In the genomic region with DNA sequence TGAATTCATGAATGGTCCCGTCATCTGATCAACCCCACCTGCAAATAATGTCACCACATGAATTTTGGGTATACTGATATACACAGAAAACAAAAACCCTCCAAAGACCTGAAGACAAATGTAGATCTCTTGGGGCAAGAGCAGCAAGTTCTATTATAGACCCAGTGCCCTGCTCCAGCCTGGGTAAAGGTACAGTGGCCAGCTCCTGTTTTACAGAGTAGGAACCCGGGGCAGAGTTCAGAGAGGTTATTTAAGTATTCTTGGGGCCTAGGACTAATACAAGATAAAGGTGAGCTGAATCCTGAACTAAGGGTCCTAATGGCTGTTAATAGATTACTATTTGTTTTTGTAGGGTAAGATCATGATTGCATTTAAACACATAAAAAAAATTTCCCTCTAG, we compare ENCODE assay signal across 33 mouse cellular contexts.
"Had no signal": no experiment of that assay in that cellular context is flagged by ENCODE, and none has a peak within 500 bp of the region (broad histone marks: within the 10 kb centered on the region; RNA-seq: fewer than 3 reads in every experiment).

No protein-coding gene starts in this region.

- H3K9ac ChIP-seq: heart, embryonic 12.5 days; heart, embryonic 13.5 days; heart, embryonic 15.5 days; hindbrain, embryonic 12.5 days; hindbrain, embryonic 13.5 days; hindbrain, embryonic 14.5 days; hindbrain, embryonic 15.5 days; kidney, embryonic 15.5 days had no signal

- H3K4me1 ChIP-seq: heart, embryonic 10.5 days; heart, embryonic 12.5 days; heart, embryonic 13.5 days; heart, embryonic 15.5 days; hindbrain, embryonic 10.5 days; hindbrain, embryonic 12.5 days; hindbrain, embryonic 13.5 days; hindbrain, embryonic 15.5 days had no signal

- H3K27me3 ChIP-seq: heart, embryonic 12.5 days; heart, embryonic 13.5 days; heart, embryonic 15.5 days; hindbrain, embryonic 12.5 days; hindbrain, embryonic 13.5 days; hindbrain, embryonic 15.5 days; kidney, embryonic 15.5 days had no signal

- ATAC-seq: hindbrain, embryonic 16.5 days; hindbrain, postnatal 0 days; inflammation-experienced regulatory T-cells, adult 6 months had no signal

- H3K36me3 ChIP-seq: heart, embryonic 15.5 days had no signal

- H3K27ac ChIP-seq: heart, embryonic 10.5 days; heart, embryonic 13.5 days; heart, embryonic 15.5 days; hindbrain, embryonic 10.5 days; hindbrain, embryonic 12.5 days; hindbrain, embryonic 13.5 days; hindbrain, embryonic 14.5 days; hindbrain, embryonic 15.5 days; hindbrain, postnatal 0 days; kidney, embryonic 15.5 days; kidney, postnatal 0 days; layer of hippocampus, adult 2 months; left cerebral cortex, adult 2 months had no signal

- H3K4me3 ChIP-seq: heart, embryonic 10.5 days; heart, embryonic 12.5 days; heart, embryonic 13.5 days; heart, embryonic 15.5 days; hindbrain, embryonic 10.5 days; hindbrain, embryonic 12.5 days; hindbrain, embryonic 13.5 days; hindbrain, embryonic 15.5 days; kidney, embryonic 15.5 days; layer of hippocampus, adult 2 months; left cerebral cortex, adult 2 months had no signal

- DNase-seq: heart, postnatal 10 days; heart, postnatal 14 days; heart, postnatal 36 days; heart, postnatal 4 days; kidney, adult 11 months; kidney, adult 18-20 months; kidney, adult 2 months; kidney, adult 8-10 months; kidney, adult 9 months; kidney, postnatal 10 days; kidney, postnatal 14 days; kidney, postnatal 25 days; kidney, postnatal 36 days; kidney, postnatal 4 days; layer of hippocampus, adult 9-11 months; layer of hippocampus, postnatal 36 days had no signal

- H3K9me3 ChIP-seq: heart, embryonic 10.5 days; heart, embryonic 12.5 days; heart, embryonic 13.5 days; heart, embryonic 15.5 days; hindbrain, embryonic 10.5 days; hindbrain, embryonic 12.5 days; hindbrain, embryonic 13.5 days; hindbrain, embryonic 15.5 days; kidney, embryonic 15.5 days had no signal

- H3K4me2 ChIP-seq: heart, embryonic 11.5 days; heart, embryonic 12.5 days; heart, embryonic 13.5 days; heart, embryonic 15.5 days; hindbrain, embryonic 12.5 days; hindbrain, embryonic 13.5 days; hindbrain, embryonic 14.5 days; hindbrain, embryonic 15.5 days; kidney, embryonic 15.5 days had no signal
